Mouse (Mus musculus) brown adipose tissue, adult 24 weeks (tissue): ENCODE measurements around the gene Ssbp2. TPM values are rescaled to one million over a fixed set of nuclear protein-coding genes. Genes with fewer than 3 reads are reported as not detected.

Source experiments
- H3K27ac ChIP-seq: fragments of 200-500 bp; replicated peaks from 2 replicates; pipeline ENCODE4 v1.5.1; 2012; ENCODE audit warnings: low read depth, mild to moderate bottlenecking, low read length
- H3K4me1 ChIP-seq: fragments of 200-500 bp; 2 replicates; pipeline ENCODE4 v1.6.1; 2012; ENCODE audit warnings: low read length, mixed read lengths; ENCODE audit not compliant: control insufficient read depth, insufficient read depth, insufficient read length
- H3K4me3 ChIP-seq: fragments of 200-500 bp; 2 replicates; pipeline ENCODE4 v1.5.1; 2012; ENCODE audit warnings: low read depth, mild to moderate bottlenecking, low read length, moderate library complexity; ENCODE audit not compliant: insufficient read depth
- polyA plus RNA-seq: library from polyadenylated mRNA; stranded (reverse); fragments of >200 nt; gene quantifications from 2 replicates; pipeline ENCODE4 v1.2.4, GENCODE M21; 2012; ENCODE audit not compliant: missing spikeins, insufficient read depth, insufficient read length

The Ssbp2 gene
- polyA plus RNA-seq, result 19.2 and 23.7 TPM in 2 replicates

GRCm38 (mm10) chr13:91459896-91460620, at the start of gene Ssbp2:
TSS of gene Ssbp2 (plus strand) at chr13:91460283.
- Histone ChIP-seq H3K4me3 (peak within 1 kb of the TSS; percentile 97), H3K4me1 (peaks cover 5% of the 10 kb centered on the region), H3K27ac (peak within 1 kb of the TSS; percentile 98)

GRCm38 (mm10) chr13:91413752-91414503, 46.2 kb upstream of the Ssbp2 start:
- H3K4me1 ChIP-seq, result no peaks in the 10 kb centered on the region
- H3K4me3 ChIP-seq, result no peak overlapping the region
- H3K27ac ChIP-seq, result no peak overlapping the region

GRCm38 (mm10) chr13:91415896-91416295, 44.2 kb upstream of the Ssbp2 start:
- no peak overlapping the region for H3K4me3 ChIP-seq
- peaks cover 3% of the 10 kb centered on the region; the same call in 1 of the 2 replicates for H3K4me1 ChIP-seq
- H3K27ac ChIP-seq, result no peak overlapping the region

GRCm38 (mm10) chr13:91416698-91417097, 43.4 kb upstream of the Ssbp2 start:
- H3K4me3 ChIP-seq, result no peak overlapping the region
- H3K27ac ChIP-seq, result no peak overlapping the region
- H3K4me1 ChIP-seq, result peaks cover 6% of the 10 kb centered on the region; the same call in 1 of the 2 replicates

GRCm38 (mm10) chr13:91421387-91421949, 38.6 kb upstream of the Ssbp2 start:
- H3K27ac ChIP-seq, result no peak overlapping the region
- H3K4me1 ChIP-seq, result peaks cover 6% of the 10 kb centered on the region; the same call in 1 of the 2 replicates
- H3K4me3 ChIP-seq, result no peak overlapping the region

GRCm38 (mm10) chr13:91430867-91431266, 29.2 kb upstream of the Ssbp2 start:
- H3K4me3 ChIP-seq, result peak overlapping the region; percentile 63
- no peaks in the 10 kb centered on the region for H3K4me1 ChIP-seq
- H3K27ac ChIP-seq, result peak overlapping the region; percentile 66

GRCm38 (mm10) chr13:91431392-91432355, 28.4 kb upstream of the Ssbp2 start:
- H3K27ac ChIP-seq, result no peak overlapping the region
- H3K4me3 ChIP-seq, result peak overlapping the region; percentile 26; the same call in 1 of the 2 replicates
- H3K4me1 ChIP-seq, result no peaks in the 10 kb centered on the region

- Histone ChIP-seq H3K27ac (no peak overlapping the region), H3K4me3 (no peak overlapping the region), H3K4me1 (no peaks in the 10 kb centered on the region)
Observed at GRCm38 (mm10) chr13:91433021-91433420, 27.1 kb upstream of the Ssbp2 start.

GRCm38 (mm10) chr13:91437931-91438330, 22.2 kb upstream of the Ssbp2 start:
- H3K4me1 ChIP-seq, result no peaks in the 10 kb centered on the region
- H3K4me3 ChIP-seq, result no peak overlapping the region
- no peak overlapping the region for H3K27ac ChIP-seq

GRCm38 (mm10) chr13:91441476-91441875, 18.6 kb upstream of the Ssbp2 start:
- Histone ChIP-seq H3K4me3 (no peak overlapping the region), H3K27ac (no peak overlapping the region), H3K4me1 (no peaks in the 10 kb centered on the region)

- Histone ChIP-seq H3K4me3 (no peak overlapping the region), H3K4me1 (no peaks in the 10 kb centered on the region), H3K27ac (no peak overlapping the region)
Observed at GRCm38 (mm10) chr13:91446728-91447127, 13.4 kb upstream of the Ssbp2 start.

GRCm38 (mm10) chr13:91448936-91449335, 11.1 kb upstream of the Ssbp2 start:
- H3K27ac ChIP-seq, result no peak overlapping the region
- H3K4me1 ChIP-seq, result no peaks in the 10 kb centered on the region
- H3K4me3 ChIP-seq, result no peak overlapping the region

GRCm38 (mm10) chr13:91451405-91452166, 8.5 kb upstream of the Ssbp2 start:
- Histone ChIP-seq H3K4me1 (no peaks in the 10 kb centered on the region), H3K4me3 (no peak overlapping the region), H3K27ac (no peak overlapping the region)

GRCm38 (mm10) chr13:91452269-91452668, 7.8 kb upstream of the Ssbp2 start:
- Histone ChIP-seq H3K4me1 (no peaks in the 10 kb centered on the region), H3K4me3 (no peak overlapping the region), H3K27ac (no peak overlapping the region)
